Mouse (Mus musculus): ENCODE results near the gene Zyx. TPM values are rescaled to one million over a fixed set of nuclear protein-coding genes. Genes with fewer than 3 reads are reported as not detected.

The Zyx gene
- polyA plus RNA-seq, 1 experiment from 2014 or later = 60.5 TPM

DNA sequence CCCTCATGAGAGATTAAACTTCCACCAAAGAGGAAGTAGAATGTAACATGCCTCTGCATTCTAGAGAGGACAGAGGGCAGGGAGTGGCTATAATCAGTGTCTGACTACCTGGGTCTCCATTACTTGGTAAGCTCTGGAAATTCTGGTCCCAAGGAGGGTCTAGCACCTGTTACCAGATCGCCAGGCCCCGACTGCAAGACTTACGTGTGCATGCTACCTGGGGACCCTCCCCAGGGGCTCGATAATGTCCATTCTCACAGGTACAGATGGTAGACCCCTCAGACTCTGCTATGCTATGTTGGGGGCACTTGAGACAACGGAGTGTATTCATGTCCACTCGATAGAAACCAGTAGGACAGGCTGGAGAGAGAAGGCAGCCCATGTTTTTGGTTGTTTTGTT lies 15.8 kb downstream of the Zyx start:
- H3K9ac ChIP-seq (ENCODE audit: low read length) = no peak overlapping the region
- no peak overlapping the region for H3K27ac ChIP-seq (replicated peaks)
- TF ChIP-seq CTCF (IDR thresholded peaks at IDR 0.05; ENCODE audit: low read depth) (no peak), EP300 (optimal IDR thresholded peaks at IDR 0.05) (no peak)
- no peak for ATAC-seq (ENCODE audit: low FRiP score, low TSS enrichment)
- H3K4me1 ChIP-seq (replicated peaks; ENCODE audit: control insufficient read depth, insufficient read depth) = no peaks in the 10 kb centered on the region
- no peaks in the 10 kb centered on the region for H3K27me3 ChIP-seq (ENCODE audit: control insufficient read depth, insufficient read depth, low read length)
- DNase-seq (ENCODE audit: low spot score) = no peak
- peaks cover 15% of the 10 kb centered on the region; the same call in 1 of the 2 replicates for H3K36me3 ChIP-seq (ENCODE audit: control insufficient read depth, insufficient read depth, low read length)
- H3K4me3 ChIP-seq (ENCODE audit: low read depth, low read length) = no peak overlapping the region
- no peak overlapping the region for H3K4me2 ChIP-seq (replicated peaks; ENCODE audit: low read depth)
- no peaks in the 10 kb centered on the region for H3K9me3 ChIP-seq (ENCODE audit: control insufficient read depth, low read length)
- WGBS = 89% methylated on average over 6 of the region's 6 CpGs

DNA sequence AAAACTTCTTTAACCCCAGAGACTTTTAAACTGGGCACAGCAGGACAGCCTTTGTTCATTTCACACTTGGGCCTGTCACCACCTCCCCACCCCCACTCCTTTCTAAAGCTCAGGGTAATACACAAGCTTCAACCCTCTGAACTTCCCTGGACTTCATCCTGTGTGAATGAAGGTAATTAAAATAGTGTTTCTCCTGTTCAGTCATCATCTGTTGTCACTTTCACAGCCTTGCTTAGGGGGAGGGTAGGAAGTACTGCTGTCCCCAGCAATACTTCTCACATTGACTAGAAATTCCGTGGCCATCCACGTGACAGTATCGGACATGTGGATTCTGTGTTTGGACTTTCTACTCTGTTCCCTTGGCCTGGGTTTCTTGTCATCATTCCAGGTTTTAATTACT lies 20.4 kb downstream of the Zyx start:
- H3K9ac ChIP-seq (ENCODE audit: low read length) = no peak overlapping the region
- no peak overlapping the region for H3K4me3 ChIP-seq (ENCODE audit: low read depth, low read length)
- H3K4me2 ChIP-seq (replicated peaks; ENCODE audit: low read depth) = no peak overlapping the region
- peaks cover 10% of the 10 kb centered on the region; the same call in 1 of the 2 replicates for H3K4me1 ChIP-seq (replicated peaks; ENCODE audit: control insufficient read depth, insufficient read depth)
- no peaks in the 10 kb centered on the region for H3K9me3 ChIP-seq (ENCODE audit: control insufficient read depth, low read length)
- TF ChIP-seq EP300 (optimal IDR thresholded peaks at IDR 0.05) = no peak
- no peak for TF ChIP-seq CTCF (IDR thresholded peaks at IDR 0.05; ENCODE audit: low read depth)
- H3K27ac ChIP-seq (replicated peaks) = no peak overlapping the region
- DNase-seq (ENCODE audit: low spot score) (no peak), ATAC-seq (ENCODE audit: low FRiP score, low TSS enrichment) (no peak)
- WGBS = 49% methylated on average over 3 of the region's 3 CpGs
- H3K36me3 ChIP-seq (ENCODE audit: control insufficient read depth, insufficient read depth, low read length) = no peaks in the 10 kb centered on the region
- H3K27me3 ChIP-seq (ENCODE audit: control insufficient read depth, insufficient read depth, low read length) = no peaks in the 10 kb centered on the region

DNA sequence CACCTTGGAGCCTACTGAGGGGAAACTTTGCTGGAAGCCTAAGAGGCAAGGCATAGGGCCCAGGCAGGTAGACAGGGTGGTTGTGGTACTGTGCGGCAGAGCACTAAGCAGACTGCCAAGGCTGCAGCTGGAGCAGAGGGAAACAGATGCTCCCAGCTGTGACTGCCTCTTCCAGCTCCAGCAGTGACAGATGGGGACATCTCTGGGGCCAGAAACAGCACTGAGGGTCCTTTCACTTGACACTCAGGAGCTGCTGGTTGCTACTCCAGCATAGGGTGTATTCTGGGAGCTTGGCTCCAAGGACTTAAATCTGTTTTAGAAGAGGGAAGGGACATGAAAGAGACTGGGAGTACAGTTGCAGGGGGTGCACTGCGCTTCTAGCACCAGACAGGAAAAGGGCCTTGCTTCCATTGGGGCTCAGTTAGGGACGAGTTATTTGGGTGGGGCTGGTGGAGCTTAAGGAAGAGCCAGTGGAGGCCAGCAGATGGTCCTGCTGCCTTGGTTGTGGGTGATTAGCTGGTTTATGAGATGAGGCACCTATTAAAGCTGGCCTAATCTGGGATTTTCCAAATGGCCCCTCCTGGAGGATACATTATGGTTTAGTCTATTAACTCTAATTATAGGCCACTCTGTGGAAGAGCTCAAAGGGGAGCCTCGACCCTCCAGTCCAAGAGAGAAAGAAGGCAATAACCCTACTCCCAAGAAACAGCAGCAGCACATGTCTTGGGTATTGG lies 21.4 kb downstream of the Zyx start:
- Histone ChIP-seq H3K27me3 (ENCODE audit: control insufficient read depth, insufficient read depth, low read length) (no peaks in the 10 kb centered on the region), H3K4me1 (replicated peaks; ENCODE audit: control insufficient read depth, insufficient read depth) (peaks cover 10% of the 10 kb centered on the region; the same call in 1 of the 2 replicates), H3K9ac (ENCODE audit: low read length) (no peak overlapping the region), H3K9me3 (ENCODE audit: control insufficient read depth, low read length) (no peaks in the 10 kb centered on the region), H3K4me2 (replicated peaks; ENCODE audit: low read depth) (no peak overlapping the region), H3K36me3 (ENCODE audit: control insufficient read depth, insufficient read depth, low read length) (no peaks in the 10 kb centered on the region), H3K27ac (replicated peaks) (no peak overlapping the region), H3K4me3 (ENCODE audit: low read depth, low read length) (no peak overlapping the region)
- 57% methylated on average over 4 of the region's 4 CpGs for WGBS
- TF ChIP-seq EP300 (optimal IDR thresholded peaks at IDR 0.05) (no peak), CTCF (IDR thresholded peaks at IDR 0.05; ENCODE audit: low read depth) (no peak)
- ATAC-seq (ENCODE audit: low FRiP score, low TSS enrichment) (no peak), DNase-seq (ENCODE audit: low spot score) (no peak)

DNA sequence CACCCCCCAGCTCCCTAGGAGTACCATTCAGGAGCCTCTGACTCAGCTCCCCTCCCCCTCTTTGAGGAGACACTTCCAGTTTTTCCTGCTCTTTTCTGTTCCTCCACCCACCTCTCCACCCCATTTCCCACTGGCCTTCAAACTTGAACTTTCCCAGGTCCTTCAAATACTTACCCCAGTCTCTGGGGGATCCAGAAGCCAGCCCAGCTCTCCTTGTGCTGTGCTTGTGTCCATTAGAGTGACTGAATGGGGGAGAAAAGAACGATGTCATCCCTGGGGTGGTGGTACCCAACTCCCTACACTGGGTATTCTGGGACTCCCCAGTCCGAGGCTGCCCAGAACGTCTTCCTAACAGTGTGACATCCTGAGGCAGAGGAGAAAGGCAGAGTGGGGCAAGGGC lies 22.6 kb downstream of the Zyx start:
- Histone ChIP-seq H3K36me3 (ENCODE audit: control insufficient read depth, insufficient read depth, low read length) (no peaks in the 10 kb centered on the region), H3K4me1 (replicated peaks; ENCODE audit: control insufficient read depth, insufficient read depth) (peaks cover 10% of the 10 kb centered on the region; the same call in 1 of the 2 replicates), H3K27me3 (ENCODE audit: control insufficient read depth, insufficient read depth, low read length) (no peaks in the 10 kb centered on the region), H3K9me3 (ENCODE audit: control insufficient read depth, low read length) (no peaks in the 10 kb centered on the region), H3K4me2 (replicated peaks; ENCODE audit: low read depth) (peak overlapping the region; percentile 87), H3K4me3 (ENCODE audit: low read depth, low read length) (peak overlapping the region; percentile 60), H3K9ac (ENCODE audit: low read length) (peak overlapping the region; percentile 5; the same call in 1 of the 2 replicates), H3K27ac (replicated peaks) (peak overlapping the region; percentile 49; the same call in 1 of the 2 replicates)
- TF ChIP-seq CTCF (IDR thresholded peaks at IDR 0.05; ENCODE audit: low read depth) (no peak), EP300 (optimal IDR thresholded peaks at IDR 0.05) (no peak)
- no peak for DNase-seq (ENCODE audit: low spot score)
- no peak; the same call in 1 of the 2 replicates for ATAC-seq (ENCODE audit: low FRiP score, low TSS enrichment)
- WGBS = 23% methylated on average over 3 of the region's 3 CpGs

DNA sequence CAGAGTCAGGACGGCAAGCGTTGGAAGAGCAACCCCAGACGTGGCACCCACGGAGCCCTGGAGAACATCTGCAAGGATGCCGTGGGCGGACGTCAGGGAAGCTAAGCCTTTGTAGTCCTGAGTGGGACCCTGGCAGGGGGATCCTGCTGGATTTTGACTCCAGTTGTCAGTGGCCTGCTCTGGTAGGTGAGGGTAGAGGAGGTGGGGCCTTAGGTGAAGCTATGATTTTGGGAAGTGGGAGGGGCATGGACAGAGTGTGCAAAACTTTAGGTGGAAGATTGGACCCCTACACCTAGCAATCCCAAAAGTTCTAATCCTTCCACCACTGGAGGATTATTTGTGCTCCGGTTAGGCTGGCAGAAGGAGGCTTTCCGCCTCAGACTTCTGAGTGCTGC lies 23.0 kb downstream of the Zyx start:
- Histone ChIP-seq H3K4me3 (ENCODE audit: low read depth, low read length) (peak overlapping the region; percentile 60), H3K36me3 (ENCODE audit: control insufficient read depth, insufficient read depth, low read length) (no peaks in the 10 kb centered on the region), H3K4me2 (replicated peaks; ENCODE audit: low read depth) (peak overlapping the region; percentile 87), H3K9ac (ENCODE audit: low read length) (peak overlapping the region; percentile 73), H3K27ac (replicated peaks) (peak overlapping the region; percentile 78), H3K4me1 (replicated peaks; ENCODE audit: control insufficient read depth, insufficient read depth) (peaks cover 10% of the 10 kb centered on the region; the same call in 1 of the 2 replicates), H3K9me3 (ENCODE audit: control insufficient read depth, low read length) (no peaks in the 10 kb centered on the region), H3K27me3 (ENCODE audit: control insufficient read depth, insufficient read depth, low read length) (no peaks in the 10 kb centered on the region)
- 32% methylated on average over 9 of the region's 9 CpGs for WGBS
- ATAC-seq (ENCODE audit: low FRiP score, low TSS enrichment) (peak; percentile 14; the same call in 1 of the 2 replicates), DNase-seq (ENCODE audit: low spot score) (peak; percentile 18)
- no peak for TF ChIP-seq EP300 (optimal IDR thresholded peaks at IDR 0.05)
- TF ChIP-seq CTCF (IDR thresholded peaks at IDR 0.05; ENCODE audit: low read depth) = no peak
